Mouse (Mus musculus): Measurements from ENCODE around the gene Card6.
"Not testable (repeated sequence)": the region's sequence is repeated elsewhere in the genome, so short reads cannot be mapped to it uniquely, and the experiment has no call there.

The Card6 gene

DNA sequence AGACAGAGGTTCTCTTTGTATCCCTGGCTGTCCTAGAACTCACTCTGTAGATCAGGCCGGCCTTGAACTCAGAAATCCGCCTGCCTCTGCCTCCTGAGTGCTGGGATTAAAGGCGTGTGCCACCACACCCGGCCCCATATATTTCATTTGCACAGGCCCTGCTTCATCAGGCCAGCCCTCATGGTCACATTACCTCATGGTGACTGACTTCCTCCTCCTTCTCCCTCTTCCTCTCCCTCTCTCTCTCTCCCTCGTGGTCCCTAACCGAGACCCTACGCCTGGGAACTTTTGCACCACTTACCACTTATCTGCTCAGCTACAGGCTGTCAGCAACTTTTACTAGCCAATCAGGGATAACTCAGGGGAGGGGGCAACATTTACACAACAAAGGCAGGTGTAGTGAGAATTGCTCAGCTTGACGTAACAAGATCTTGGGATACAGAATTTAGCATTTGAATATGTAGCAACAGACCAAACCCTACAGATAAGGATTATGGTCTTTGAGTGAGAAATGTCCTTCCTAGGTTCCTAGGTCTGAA, 26.7 kb upstream of the Card6 start:
- TF ChIP-seq NANOG (IDR thresholded peaks at IDR 0.05; ENCODE audit: borderline replicate concordance, low read length) (no peak), CTCF (conservative IDR thresholded peaks at IDR 0.05; ENCODE audit: low read length) (no peak), POU5F1 (IDR thresholded peaks at IDR 0.05; ENCODE audit: borderline replicate concordance, low read length) (no peak; the same call in 1 of the 2 replicates)
- H3K9me3 ChIP-seq (ENCODE audit: low read length), result no peaks in the 10 kb centered on the region
- peak overlapping the region; percentile 73 for H3K4me3 ChIP-seq (replicated peaks; ENCODE audit: low read length)
- peaks cover 30% of the 10 kb centered on the region for H3K4me1 ChIP-seq (replicated peaks; ENCODE audit: low read depth, low read length)
- peaks cover 10% of the 10 kb centered on the region; the same call in 1 of the 2 replicates for H3K36me3 ChIP-seq (ENCODE audit: insufficient read depth, low read length)
- H3K27me3 ChIP-seq (ENCODE audit: insufficient read depth, low read length), result no peaks in the 10 kb centered on the region

DNA sequence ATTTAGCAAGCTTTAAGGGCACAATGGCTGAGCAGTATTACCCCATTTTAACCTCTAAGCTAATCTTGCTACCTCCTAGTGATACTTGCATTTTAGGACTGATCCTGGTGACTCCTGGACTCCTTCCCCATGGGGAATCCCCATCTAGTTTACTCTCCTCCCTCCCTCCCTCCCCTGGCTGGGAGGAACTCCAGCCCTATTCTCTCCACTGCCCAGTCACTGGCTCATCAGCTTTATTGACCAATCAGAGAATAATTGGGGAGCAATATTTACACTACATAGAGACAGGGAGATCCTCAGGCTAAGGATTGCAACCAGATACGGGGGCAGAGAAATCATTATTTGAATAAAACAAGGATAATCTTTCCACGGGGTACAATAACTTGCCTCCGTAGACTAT, 25.8 kb upstream of the Card6 start:
- Histone ChIP-seq H3K4me3 (replicated peaks; ENCODE audit: low read length) (peak overlapping the region; percentile 73), H3K36me3 (ENCODE audit: insufficient read depth, low read length) (peaks cover 15% of the 10 kb centered on the region), H3K27me3 (ENCODE audit: insufficient read depth, low read length) (no peaks in the 10 kb centered on the region), H3K4me1 (replicated peaks; ENCODE audit: low read depth, low read length) (peaks cover 30% of the 10 kb centered on the region), H3K9me3 (ENCODE audit: low read length) (no peaks in the 10 kb centered on the region)
- TF ChIP-seq POU5F1 (IDR thresholded peaks at IDR 0.05; ENCODE audit: borderline replicate concordance, low read length) (no peak), NANOG (IDR thresholded peaks at IDR 0.05; ENCODE audit: borderline replicate concordance, low read length) (no peak), CTCF (conservative IDR thresholded peaks at IDR 0.05; ENCODE audit: low read length) (no peak)

DNA sequence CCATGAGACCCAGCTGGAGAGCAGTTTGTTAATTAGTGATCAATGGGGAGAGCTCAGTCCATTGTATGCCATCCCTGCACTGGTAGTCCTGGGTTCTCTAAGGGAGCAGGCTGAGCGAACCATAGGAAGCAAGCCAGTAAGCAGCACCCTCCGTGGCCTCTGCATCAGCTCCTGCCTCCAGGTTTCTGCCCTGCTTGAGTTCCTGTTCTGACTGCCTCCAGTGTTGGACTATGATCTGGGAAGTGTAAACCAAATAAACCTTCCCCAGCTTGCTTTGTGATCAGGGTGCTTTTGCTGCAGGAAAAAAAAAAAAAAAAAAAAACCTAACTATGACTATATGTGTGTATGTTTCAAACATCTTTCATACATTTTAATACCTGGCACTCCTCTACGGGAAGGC, 25.0 kb upstream of the Card6 start:
- no peaks in the 10 kb centered on the region for H3K9me3 ChIP-seq (ENCODE audit: low read length)

GRCm38 (mm10) chr15:5130887-5131668, 22.7 kb upstream of the Card6 start:
- not testable (repeated sequence) for H3K27me3 ChIP-seq (ENCODE audit: insufficient read depth, low read length); H3K4me3 ChIP-seq (replicated peaks; ENCODE audit: low read length); H3K9me3 ChIP-seq (ENCODE audit: low read length)
- Histone ChIP-seq H3K36me3 (ENCODE audit: insufficient read depth, low read length) (peaks cover 16% of the 10 kb centered on the region), H3K4me1 (replicated peaks; ENCODE audit: low read depth, low read length) (peaks cover 25% of the 10 kb centered on the region)

More for the DNA sequence above, 25.0 kb upstream of the Card6 start:
- Histone ChIP-seq H3K4me1 (replicated peaks; ENCODE audit: low read depth, low read length) (peaks cover 30% of the 10 kb centered on the region), H3K4me3 (replicated peaks; ENCODE audit: low read length) (no peak overlapping the region), H3K27me3 (ENCODE audit: insufficient read depth, low read length) (no peaks in the 10 kb centered on the region), H3K36me3 (ENCODE audit: insufficient read depth, low read length) (peaks cover 16% of the 10 kb centered on the region)
- TF ChIP-seq CTCF (conservative IDR thresholded peaks at IDR 0.05; ENCODE audit: low read length), result no peak
- TF ChIP-seq POU5F1 (IDR thresholded peaks at IDR 0.05; ENCODE audit: borderline replicate concordance, low read length), result no peak
- no peak for TF ChIP-seq NANOG (IDR thresholded peaks at IDR 0.05; ENCODE audit: borderline replicate concordance, low read length)

DNA sequence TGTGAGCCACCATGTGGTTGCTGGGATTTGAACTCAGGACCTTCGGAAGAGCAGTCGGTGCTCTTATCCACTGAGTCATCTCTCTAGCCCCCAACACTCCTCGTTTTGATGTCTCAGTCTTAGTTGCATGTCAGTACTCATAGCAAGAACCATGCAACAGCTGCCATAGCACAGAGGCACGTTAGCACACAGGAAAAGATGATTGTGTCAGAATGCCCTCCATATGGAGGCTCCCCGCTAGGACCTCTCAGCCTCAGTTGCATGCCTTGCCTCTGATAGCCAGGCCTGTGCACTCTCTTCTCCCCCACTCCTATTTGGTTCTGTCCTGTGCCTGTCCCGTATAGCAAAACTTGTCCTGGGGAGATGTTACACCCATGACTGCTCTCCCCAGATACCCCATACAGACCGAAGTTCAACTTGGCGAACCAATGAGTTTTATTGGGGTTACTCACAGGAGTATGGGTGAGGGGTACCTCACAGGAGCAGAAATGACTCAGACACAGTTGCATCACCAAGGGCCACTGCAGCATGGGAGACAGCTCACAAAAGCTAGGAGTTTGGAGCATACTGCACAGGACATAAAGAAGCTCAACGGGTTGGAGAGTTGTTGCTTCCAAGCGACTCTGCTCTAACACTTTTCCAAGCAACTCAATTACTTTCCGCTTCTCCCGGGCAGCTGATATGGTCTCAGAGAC, 20.9 kb upstream of the Card6 start:
- no peak for TF ChIP-seq NANOG (IDR thresholded peaks at IDR 0.05; ENCODE audit: borderline replicate concordance, low read length)
- no peak for TF ChIP-seq POU5F1 (IDR thresholded peaks at IDR 0.05; ENCODE audit: borderline replicate concordance, low read length)
- TF ChIP-seq CTCF (conservative IDR thresholded peaks at IDR 0.05; ENCODE audit: low read length), result no peak
- Histone ChIP-seq H3K4me1 (replicated peaks; ENCODE audit: low read depth, low read length) (peaks cover 12% of the 10 kb centered on the region), H3K27me3 (ENCODE audit: insufficient read depth, low read length) (no peaks in the 10 kb centered on the region), H3K4me3 (replicated peaks; ENCODE audit: low read length) (no peak overlapping the region), H3K9me3 (ENCODE audit: low read length) (peaks cover 4% of the 10 kb centered on the region), H3K36me3 (ENCODE audit: insufficient read depth, low read length) (peaks cover 26% of the 10 kb centered on the region)

GRCm38 (mm10) chr15:5128176-5128940, 20.0 kb upstream of the Card6 start:
- Histone ChIP-seq H3K27me3 (ENCODE audit: insufficient read depth, low read length) (no peaks in the 10 kb centered on the region), H3K9me3 (ENCODE audit: low read length) (peaks cover 4% of the 10 kb centered on the region), H3K4me1 (replicated peaks; ENCODE audit: low read depth, low read length) (peaks cover 4% of the 10 kb centered on the region), H3K36me3 (ENCODE audit: insufficient read depth, low read length) (peaks cover 31% of the 10 kb centered on the region), H3K4me3 (replicated peaks; ENCODE audit: low read length) (no peak overlapping the region)
- TF ChIP-seq CTCF (conservative IDR thresholded peaks at IDR 0.05; ENCODE audit: low read length) (no peak), POU5F1 (IDR thresholded peaks at IDR 0.05; ENCODE audit: borderline replicate concordance, low read length) (no peak), NANOG (IDR thresholded peaks at IDR 0.05; ENCODE audit: borderline replicate concordance, low read length) (no peak)

DNA sequence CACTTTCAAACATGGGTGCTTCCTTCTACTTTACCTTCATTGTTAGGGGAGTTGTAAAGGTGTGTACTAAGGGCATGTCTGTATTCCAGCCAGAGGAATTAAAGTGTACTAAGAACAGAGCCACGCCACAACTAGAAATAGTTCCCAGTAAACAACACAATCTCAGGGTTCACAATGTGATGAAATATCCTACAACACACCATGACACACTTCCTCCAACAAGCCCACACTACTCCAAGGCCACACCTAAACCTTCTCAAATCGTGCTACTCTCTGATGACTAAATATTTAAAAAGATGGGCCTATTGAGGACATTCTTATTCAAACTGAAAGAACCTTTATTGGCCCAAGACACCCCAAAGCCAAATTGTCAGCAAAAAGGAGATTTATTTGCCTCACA, 19.1 kb upstream of the Card6 start:
- Histone ChIP-seq H3K27me3 (ENCODE audit: insufficient read depth, low read length) (no peaks in the 10 kb centered on the region), H3K4me1 (replicated peaks; ENCODE audit: low read depth, low read length) (no peaks in the 10 kb centered on the region), H3K9me3 (ENCODE audit: low read length) (peaks cover 4% of the 10 kb centered on the region), H3K4me3 (replicated peaks; ENCODE audit: low read length) (no peak overlapping the region), H3K36me3 (ENCODE audit: insufficient read depth, low read length) (peaks cover 36% of the 10 kb centered on the region)
- TF ChIP-seq NANOG (IDR thresholded peaks at IDR 0.05; ENCODE audit: borderline replicate concordance, low read length) (no peak), POU5F1 (IDR thresholded peaks at IDR 0.05; ENCODE audit: borderline replicate concordance, low read length) (no peak), CTCF (conservative IDR thresholded peaks at IDR 0.05; ENCODE audit: low read length) (no peak)

- H3K4me3 ChIP-seq (replicated peaks; ENCODE audit: low read length), result no peak overlapping the region
- H3K4me1 ChIP-seq (replicated peaks; ENCODE audit: low read depth, low read length), result peaks cover 6% of the 10 kb centered on the region
- H3K27me3 ChIP-seq (ENCODE audit: insufficient read depth, low read length), result no peaks in the 10 kb centered on the region
- H3K36me3 ChIP-seq (ENCODE audit: insufficient read depth, low read length), result peaks cover 43% of the 10 kb centered on the region
- H3K9me3 ChIP-seq (ENCODE audit: low read length), result peaks cover 4% of the 10 kb centered on the region
- TF ChIP-seq CTCF (conservative IDR thresholded peaks at IDR 0.05; ENCODE audit: low read length) (no peak), POU5F1 (IDR thresholded peaks at IDR 0.05; ENCODE audit: borderline replicate concordance, low read length) (no peak), NANOG (IDR thresholded peaks at IDR 0.05; ENCODE audit: borderline replicate concordance, low read length) (no peak)
These were observed 18.1 kb upstream of the Card6 start for GRCm38 (mm10) chr15:5126456-5126855.
